Mouse (Mus musculus) ES-Bruce4 (cell line): Measurements from ENCODE around the gene Olfr1474.

Experiments used
- CTCF ChIP-seq: IDR thresholded peaks from one replicate; pipeline ENCODE4 v1.8.1; 2011; ENCODE audit warnings: low read depth, low read length
- EP300 ChIP-seq: IDR thresholded peaks from 2 replicates; pipeline ENCODE4 v1.6.1; 2011; ENCODE audit warnings: low read depth, low read length; ENCODE audit not compliant: insufficient read depth
- POLR2A ChIP-seq: IDR thresholded peaks from one replicate; pipeline ENCODE4 v1.8.1; 2011; ENCODE audit warnings: low read length; ENCODE audit not compliant: insufficient read depth

DNA sequence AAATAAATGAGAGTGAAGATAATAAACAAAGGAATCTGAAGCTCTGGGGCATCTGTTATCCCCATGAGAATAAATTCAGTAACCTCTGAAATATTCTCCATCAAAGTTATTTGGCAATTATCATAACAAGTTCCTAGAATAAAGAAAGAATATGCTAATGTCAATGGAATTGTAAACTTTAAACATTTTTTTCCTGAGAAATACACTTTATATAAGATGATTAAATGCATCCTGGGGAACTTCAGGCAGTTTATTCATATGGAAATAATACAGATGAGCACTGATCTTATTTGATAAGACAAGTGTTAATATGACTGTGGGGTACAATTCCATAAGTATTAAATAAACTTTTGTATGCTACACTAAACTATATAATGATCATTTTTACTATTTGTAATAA is 10.7 kb downstream of the Olfr1474 start, which contains the start of gene Olfr1475:
- TF ChIP-seq EP300 (no peak), POLR2A (no peak), CTCF (no peak)
